Mouse (Mus musculus): ENCODE results near the gene Csnk1d. TPM values are rescaled to one million over a fixed set of nuclear protein-coding genes. Genes with fewer than 3 reads are reported as not detected.

The Csnk1d gene
- polyA plus RNA-seq, 1 experiment from 2014 or later: 120 TPM

- no peak overlapping the region for H3K4me2 ChIP-seq
- no peak for ATAC-seq (ENCODE audit: insufficient number of reproducible peaks, low FRiP score, low TSS enrichment, low read depth)
- no peaks in the 10 kb centered on the region for H3K27me3 ChIP-seq
- peaks cover 94% of the 10 kb centered on the region for H3K36me3 ChIP-seq
- WGBS: 91% methylated on average over 13 of the region's 13 CpGs
- H3K4me1 ChIP-seq: peaks cover 26% of the 10 kb centered on the region
- no peak overlapping the region for H3K9ac ChIP-seq
- no peaks in the 10 kb centered on the region for H3K9me3 ChIP-seq
- no peak overlapping the region for H3K4me3 ChIP-seq
- H3K27ac ChIP-seq: no peak overlapping the region
Observed at GRCm38 (mm10) chr11:120962050-120962771, 28.9 kb downstream of the Csnk1d start.

GRCm38 (mm10) chr11:120961594-120961993 lies 29.5 kb downstream of the Csnk1d start:
- H3K27me3 ChIP-seq: no peaks in the 10 kb centered on the region
- H3K4me1 ChIP-seq: peaks cover 26% of the 10 kb centered on the region
- H3K36me3 ChIP-seq: peaks cover 95% of the 10 kb centered on the region
- no peak overlapping the region for H3K27ac ChIP-seq
- H3K4me3 ChIP-seq: no peak overlapping the region
- no peaks in the 10 kb centered on the region for H3K9me3 ChIP-seq
- WGBS: 80% methylated on average over 7 of the region's 7 CpGs
- no peak overlapping the region for H3K4me2 ChIP-seq
- ATAC-seq (ENCODE audit: insufficient number of reproducible peaks, low FRiP score, low TSS enrichment, low read depth): no peak
- no peak overlapping the region for H3K9ac ChIP-seq

- Histone ChIP-seq H3K4me2 (no peak overlapping the region), H3K36me3 (peaks cover 93% of the 10 kb centered on the region), H3K27ac (no peak overlapping the region), H3K9me3 (no peaks in the 10 kb centered on the region), H3K4me1 (peaks cover 24% of the 10 kb centered on the region), H3K4me3 (no peak overlapping the region), H3K9ac (no peak overlapping the region), H3K27me3 (no peaks in the 10 kb centered on the region)
- WGBS: 48% methylated on average over 1 of the region's 1 CpGs
- no peak for ATAC-seq (ENCODE audit: insufficient number of reproducible peaks, low FRiP score, low TSS enrichment, low read depth)
Observed at GRCm38 (mm10) chr11:120960248-120960647, 30.9 kb downstream of the Csnk1d start.

- Histone ChIP-seq H3K4me2 (no peak overlapping the region), H3K4me1 (peaks cover 24% of the 10 kb centered on the region), H3K27me3 (no peaks in the 10 kb centered on the region), H3K36me3 (peaks cover 89% of the 10 kb centered on the region), H3K4me3 (no peak overlapping the region), H3K9ac (no peak overlapping the region), H3K9me3 (no peaks in the 10 kb centered on the region), H3K27ac (no peak overlapping the region)
- WGBS: 80% methylated on average over 3 of the region's 3 CpGs
- no peak for ATAC-seq (ENCODE audit: insufficient number of reproducible peaks, low FRiP score, low TSS enrichment, low read depth)
Observed at GRCm38 (mm10) chr11:120959564-120959963, 31.6 kb downstream of the Csnk1d start.

GRCm38 (mm10) chr11:120959066-120959465 lies 32.1 kb downstream of the Csnk1d start:
- ATAC-seq (ENCODE audit: insufficient number of reproducible peaks, low FRiP score, low TSS enrichment, low read depth): no peak

GRCm38 (mm10) chr11:120957731-120958257 lies 33.3 kb downstream of the Csnk1d start:
- WGBS: 67% methylated on average over 15 of the region's 15 CpGs
- no peaks in the 10 kb centered on the region for H3K27me3 ChIP-seq

More at GRCm38 (mm10) chr11:120959066-120959465, 32.1 kb downstream of the Csnk1d start:
- no peaks in the 10 kb centered on the region for H3K27me3 ChIP-seq
- H3K36me3 ChIP-seq: peaks cover 84% of the 10 kb centered on the region
- no peak overlapping the region for H3K4me3 ChIP-seq
- peak overlapping the region; percentile 47 for H3K27ac ChIP-seq
- H3K4me1 ChIP-seq: peaks cover 21% of the 10 kb centered on the region; the same call in 1 of the 2 replicates
- 88% methylated on average over 18 of the region's 18 CpGs for WGBS
- no peak overlapping the region for H3K4me2 ChIP-seq
- no peak overlapping the region for H3K9ac ChIP-seq
- no peaks in the 10 kb centered on the region for H3K9me3 ChIP-seq

GRCm38 (mm10) chr11:120957052-120957451 lies 34.1 kb downstream of the Csnk1d start:
- H3K4me1 ChIP-seq: peaks cover 20% of the 10 kb centered on the region; the same call in 1 of the 2 replicates
- H3K9me3 ChIP-seq: no peaks in the 10 kb centered on the region
- no peak for ATAC-seq (ENCODE audit: insufficient number of reproducible peaks, low FRiP score, low TSS enrichment, low read depth)
- H3K27me3 ChIP-seq: no peaks in the 10 kb centered on the region
- no peak overlapping the region for H3K9ac ChIP-seq
- peaks cover 64% of the 10 kb centered on the region for H3K36me3 ChIP-seq
- H3K4me3 ChIP-seq: no peak overlapping the region
- H3K27ac ChIP-seq: no peak overlapping the region
- WGBS: 45% methylated on average over 8 of the region's 8 CpGs
- H3K4me2 ChIP-seq: no peak overlapping the region

More at GRCm38 (mm10) chr11:120957731-120958257, 33.3 kb downstream of the Csnk1d start:
- H3K36me3 ChIP-seq: peaks cover 72% of the 10 kb centered on the region
- no peak for ATAC-seq (ENCODE audit: insufficient number of reproducible peaks, low FRiP score, low TSS enrichment, low read depth)
- no peak overlapping the region for H3K4me2 ChIP-seq
- H3K4me1 ChIP-seq: peaks cover 17% of the 10 kb centered on the region; the same call in 1 of the 2 replicates
- no peak overlapping the region for H3K9ac ChIP-seq
- 0 out of 2 replicates have a peak overlapping the region, but pooled peaks have one; percentile 22 for H3K27ac ChIP-seq
- no peak overlapping the region for H3K4me3 ChIP-seq
- H3K9me3 ChIP-seq: no peaks in the 10 kb centered on the region

GRCm38 (mm10) chr11:120955701-120956100 lies 35.4 kb downstream of the Csnk1d start:
- 93% methylated on average over 8 of the region's 8 CpGs for WGBS
- no peak overlapping the region for H3K4me3 ChIP-seq
- no peaks in the 10 kb centered on the region for H3K27me3 ChIP-seq
- no peak overlapping the region for H3K27ac ChIP-seq
- ATAC-seq (ENCODE audit: insufficient number of reproducible peaks, low FRiP score, low TSS enrichment, low read depth): no peak
- H3K36me3 ChIP-seq: peaks cover 51% of the 10 kb centered on the region
- no peak overlapping the region for H3K4me2 ChIP-seq
- H3K9ac ChIP-seq: no peak overlapping the region
- H3K4me1 ChIP-seq: peaks cover 32% of the 10 kb centered on the region
- no peaks in the 10 kb centered on the region for H3K9me3 ChIP-seq

- peaks cover 40% of the 10 kb centered on the region for H3K4me1 ChIP-seq
- H3K27me3 ChIP-seq: no peaks in the 10 kb centered on the region
- H3K4me2 ChIP-seq: no peak overlapping the region
- WGBS: 60% methylated on average over 5 of the region's 5 CpGs
- no peak overlapping the region for H3K4me3 ChIP-seq
- H3K9ac ChIP-seq: no peak overlapping the region
- no peak overlapping the region for H3K27ac ChIP-seq
- no peaks in the 10 kb centered on the region for H3K9me3 ChIP-seq
- H3K36me3 ChIP-seq: peaks cover 44% of the 10 kb centered on the region
- ATAC-seq (ENCODE audit: insufficient number of reproducible peaks, low FRiP score, low TSS enrichment, low read depth): no peak
Observed at GRCm38 (mm10) chr11:120954936-120955335, 36.2 kb downstream of the Csnk1d start.

- H3K9ac ChIP-seq: no peak overlapping the region
- H3K36me3 ChIP-seq: peaks cover 19% of the 10 kb centered on the region
- no peak for ATAC-seq (ENCODE audit: insufficient number of reproducible peaks, low FRiP score, low TSS enrichment, low read depth)
- H3K4me3 ChIP-seq: peak overlapping the region; percentile 57; the same call in 1 of the 2 replicates
- 77% methylated on average over 9 of the region's 9 CpGs for WGBS
- H3K27me3 ChIP-seq: no peaks in the 10 kb centered on the region
- H3K4me1 ChIP-seq: peaks cover 46% of the 10 kb centered on the region
- 0 out of 2 replicates have a peak overlapping the region, but pooled peaks have one; percentile 4 for H3K27ac ChIP-seq
- peak overlapping the region; percentile 83 for H3K4me2 ChIP-seq
- H3K9me3 ChIP-seq: no peaks in the 10 kb centered on the region
Observed at GRCm38 (mm10) chr11:120951731-120952730, 39.1 kb downstream of the Csnk1d start.

GRCm38 (mm10) chr11:120951237-120951636 lies 39.9 kb downstream of the Csnk1d start:
- Histone ChIP-seq H3K4me3 (peak overlapping the region; percentile 57), H3K9me3 (no peaks in the 10 kb centered on the region), H3K27ac (peak overlapping the region; percentile 77), H3K4me2 (peak overlapping the region; percentile 83), H3K36me3 (peaks cover 11% of the 10 kb centered on the region), H3K27me3 (no peaks in the 10 kb centered on the region), H3K9ac (0 out of 2 replicates have a peak overlapping the region, but pooled peaks have one; percentile 18), H3K4me1 (peaks cover 46% of the 10 kb centered on the region)
- WGBS: 30% methylated on average over 8 of the region's 8 CpGs
- ATAC-seq (ENCODE audit: insufficient number of reproducible peaks, low FRiP score, low TSS enrichment, low read depth): no peak

Data from limb, embryonic 15.5 days (tissue).